Mouse (Mus musculus) hindbrain, embryonic 16.5 days (tissue): ENCODE data around the gene Etv1. TPM values are rescaled to one million over a fixed set of nuclear protein-coding genes. Genes with fewer than 3 reads are reported as not detected.

Source experiments
- ATAC-seq: fragments of 200-750 bp; cut with Nextera tagmentation; 2 replicates; pipeline ENCODE4 v1.8.0; 2017; ENCODE audit warnings: moderate TSS enrichment, moderate library complexity
- H3K27ac ChIP-seq: fragments of 300-500 bp; sonication (generic); 2 replicates; pipeline ENCODE4 v1.5.1; 2014; ENCODE audit warnings: low read depth, mild to moderate bottlenecking, control low read depth, low read length, moderate library complexity
- H3K27me3 ChIP-seq: fragments of 300-500 bp; sonication (generic); replicated peaks from 2 replicates; pipeline ENCODE4 v1.6.1; 2014; ENCODE audit warnings: low read length; ENCODE audit not compliant: control insufficient read depth, insufficient read depth
- H3K36me3 ChIP-seq: fragments of 300-500 bp; sonication (generic); 2 replicates; pipeline ENCODE4 v1.6.1; 2014; ENCODE audit warnings: mild to moderate bottlenecking, low read length, moderate library complexity, mixed read lengths; ENCODE audit not compliant: control insufficient read depth, insufficient read depth
- H3K4me1 ChIP-seq: fragments of 300-500 bp; sonication (generic); 2 replicates; pipeline ENCODE4 v1.6.1; 2014; ENCODE audit warnings: low read depth, low read length; ENCODE audit not compliant: control insufficient read depth, insufficient read depth
- H3K4me2 ChIP-seq: fragments of 300-500 bp; sonication (generic); 2 replicates; pipeline ENCODE4 v1.6.1; 2014; ENCODE audit warnings: mild to moderate bottlenecking, low read length, control low read depth, moderate library complexity
- H3K4me3 ChIP-seq: fragments of 300-500 bp; sonication (generic); 2 replicates; pipeline ENCODE4 v1.5.1; 2014; ENCODE audit warnings: mild to moderate bottlenecking, low read length, control low read depth, moderate library complexity
- H3K9ac ChIP-seq: fragments of 300-500 bp; sonication (generic); 2 replicates; pipeline ENCODE4 v1.6.1; 2014; ENCODE audit warnings: low read depth, mild to moderate bottlenecking, control low read depth, low read length, moderate library complexity
- H3K9me3 ChIP-seq: fragments of 300-500 bp; sonication (generic); 2 replicates; pipeline ENCODE4 v1.6.1; 2014; ENCODE audit warnings: mild to moderate bottlenecking, low read length, moderate library complexity; ENCODE audit not compliant: control insufficient read depth
- WGBS: fragments of 180-500 bp; shearing (Covaris S2); extraction: QIAGEN DNeasy Blood & Tissue Kit; methylation state at CpG from one replicate; pipeline ENCODE4 v1.1.7; 2014; 5-methylcytosine and 5-hydroxymethylcytosine counted together
- polyA plus RNA-seq: library from polyadenylated mRNA; unstranded; fragments of >200 nt; fragmentation: Nextera tagmentation; extraction: Ambion mirVana; gene quantifications from 2 replicates; pipeline ENCODE4 v1.2.1, GENCODE M21; 2015

The Etv1 gene
- 25.8 and 34.7 TPM in 2 replicates for polyA plus RNA-seq

DNA sequence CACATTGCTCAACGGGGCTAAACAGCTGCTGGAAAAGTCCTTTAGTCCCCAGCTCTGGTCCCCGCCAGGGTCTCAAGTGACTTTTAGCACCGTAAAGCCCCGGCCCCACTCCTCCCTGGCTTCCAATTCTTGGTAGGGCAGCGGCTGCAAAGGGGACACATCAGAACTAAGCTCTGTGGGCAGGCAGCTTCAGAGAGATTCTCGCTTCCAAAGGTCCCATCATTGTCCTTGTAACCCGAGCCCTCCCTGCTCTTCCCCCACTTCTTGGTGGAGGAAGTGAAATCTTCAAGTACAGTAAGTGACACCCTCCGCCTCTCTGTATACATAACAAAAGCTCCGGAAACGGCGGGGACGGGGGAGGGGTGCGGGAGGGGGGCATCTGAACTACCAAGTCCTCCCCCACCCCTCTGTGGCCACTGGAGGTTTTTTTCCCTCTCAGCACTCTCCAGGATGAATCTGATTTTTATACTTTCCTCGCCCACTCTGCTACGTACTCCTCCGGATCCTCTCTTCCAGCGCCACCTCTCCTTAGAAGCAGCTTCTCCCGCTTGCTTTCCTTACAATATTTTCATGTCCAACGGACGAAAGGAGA, at the start of gene Etv1:
Gene Etv1, plus strand, starts transcription at position 195 of the 592 bp plus-strand sequence.
- peak within 1 kb of the TSS; percentile 66 for H3K9ac ChIP-seq
- H3K4me2 ChIP-seq, result peak within 1 kb of the TSS; percentile 99
- H3K4me1 ChIP-seq, result peaks cover 6% of the 10 kb centered on the region
- peak within 1 kb of the TSS; percentile 80 for H3K27ac ChIP-seq
- under 1% methylated on average over 20 of the region's 20 CpGs for WGBS
- peak; percentile 34 for ATAC-seq
- no peaks in the 10 kb centered on the region for H3K36me3 ChIP-seq
- H3K27me3 ChIP-seq, result no peaks in the 10 kb centered on the region
- peak within 1 kb of the TSS; percentile 71 for H3K4me3 ChIP-seq
- H3K9me3 ChIP-seq, result no peaks in the 10 kb centered on the region

DNA sequence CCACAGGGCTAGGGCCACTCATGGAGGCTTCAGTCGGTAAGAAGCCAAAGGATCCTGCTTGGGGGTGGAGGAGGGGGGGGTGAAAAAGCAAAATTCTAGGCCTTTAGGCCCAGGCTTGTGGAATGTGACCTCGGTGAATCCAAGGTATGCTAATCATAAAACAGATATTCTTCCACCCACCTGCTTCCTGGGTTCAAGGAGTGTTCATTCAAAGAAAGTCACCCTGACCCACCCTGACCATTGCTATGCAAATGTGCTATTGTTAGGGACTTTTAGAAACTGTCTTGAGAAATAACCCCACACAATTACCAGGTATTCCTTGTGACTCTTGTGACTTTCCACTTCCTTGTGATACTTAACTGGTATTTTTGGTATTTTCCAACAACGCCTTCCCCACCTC, 49.5 kb upstream of the Etv1 start:
- Histone ChIP-seq H3K9me3 (no peaks in the 10 kb centered on the region), H3K9ac (no peak overlapping the region), H3K4me3 (no peak overlapping the region), H3K27me3 (no peaks in the 10 kb centered on the region), H3K36me3 (no peaks in the 10 kb centered on the region), H3K4me1 (no peaks in the 10 kb centered on the region), H3K4me2 (no peak overlapping the region), H3K27ac (no peak overlapping the region)
- ATAC-seq, result no peak
- 89% methylated on average over 3 of the region's 3 CpGs for WGBS

DNA sequence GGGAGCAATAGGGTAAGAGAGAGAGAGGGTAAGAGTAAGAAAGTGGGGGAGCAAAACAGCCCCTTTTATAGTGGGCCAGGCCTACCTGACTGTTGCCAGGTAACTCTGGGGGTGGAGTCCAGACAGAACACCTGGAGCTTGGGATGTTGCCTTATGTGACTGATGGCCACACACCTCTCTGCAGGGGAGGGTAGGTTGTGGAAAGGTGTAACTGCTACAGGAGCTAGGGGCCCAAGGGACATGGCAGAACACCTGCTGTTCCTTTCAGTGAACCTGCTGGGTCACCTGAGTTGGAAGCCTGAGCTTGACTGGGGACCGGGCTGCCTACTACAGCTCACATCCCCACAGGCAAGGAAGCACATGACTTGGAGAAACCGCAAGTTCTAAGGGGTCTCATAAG, 48.4 kb upstream of the Etv1 start:
- Histone ChIP-seq H3K36me3 (no peaks in the 10 kb centered on the region), H3K27me3 (no peaks in the 10 kb centered on the region), H3K4me1 (no peaks in the 10 kb centered on the region), H3K27ac (no peak overlapping the region), H3K9me3 (no peaks in the 10 kb centered on the region), H3K9ac (no peak overlapping the region), H3K4me3 (no peak overlapping the region), H3K4me2 (no peak overlapping the region)
- no peak for ATAC-seq
- 97% methylated on average over 2 of the region's 2 CpGs for WGBS

DNA sequence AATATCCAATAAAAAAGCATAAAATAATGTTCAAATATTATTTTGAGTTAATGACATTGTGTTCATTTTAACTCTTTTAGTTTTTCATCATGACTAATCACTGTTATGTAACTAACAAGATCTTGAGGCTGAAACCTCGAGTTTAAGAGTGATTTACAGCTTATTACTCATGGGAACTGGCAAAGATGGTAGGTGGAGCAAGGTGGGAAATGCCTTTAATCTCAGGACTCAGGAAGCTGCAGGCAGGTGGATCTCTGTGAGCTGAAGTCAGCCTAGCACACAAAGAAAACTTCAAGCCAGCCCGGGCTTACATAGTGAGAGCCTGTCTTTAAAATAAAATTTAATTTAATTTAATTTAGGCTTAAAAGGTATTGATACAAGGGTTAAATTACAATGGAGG, 19.9 kb upstream of the Etv1 start:
- Histone ChIP-seq H3K27me3 (no peaks in the 10 kb centered on the region), H3K4me3 (no peak overlapping the region), H3K9ac (no peak overlapping the region), H3K4me1 (no peaks in the 10 kb centered on the region), H3K27ac (no peak overlapping the region), H3K36me3 (no peaks in the 10 kb centered on the region), H3K9me3 (no peaks in the 10 kb centered on the region), H3K4me2 (no peak overlapping the region)
- ATAC-seq, result no peak
- 60% methylated on average over 2 of the region's 2 CpGs for WGBS

DNA sequence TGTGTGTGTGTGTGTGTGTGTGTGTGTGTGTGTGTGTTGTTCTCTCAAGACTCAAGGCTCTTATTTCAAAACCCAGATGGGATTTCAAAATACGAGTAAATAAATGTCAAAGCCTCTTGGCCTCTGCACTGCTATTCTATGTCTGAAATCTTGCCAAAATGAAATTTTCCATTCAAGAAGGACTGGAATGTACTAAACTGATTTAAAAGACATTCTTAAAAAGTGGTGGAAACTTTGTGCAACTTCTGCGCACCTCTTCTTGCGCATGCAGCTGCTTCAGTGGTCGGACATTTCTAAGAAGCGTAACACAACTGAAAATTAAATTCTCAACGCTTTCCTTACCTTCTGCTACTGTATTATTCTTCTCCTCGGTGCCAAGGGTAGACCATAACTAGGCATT, 1.9 kb upstream of the Etv1 start:
- no peak for ATAC-seq
- no peak overlapping the region for H3K9ac ChIP-seq
- no peaks in the 10 kb centered on the region for H3K27me3 ChIP-seq
- no peaks in the 10 kb centered on the region for H3K9me3 ChIP-seq
- H3K27ac ChIP-seq, result no peak overlapping the region
- 78% methylated on average over 7 of the region's 7 CpGs for WGBS
- no peak overlapping the region for H3K4me2 ChIP-seq
- no peaks in the 10 kb centered on the region for H3K36me3 ChIP-seq
- no peak overlapping the region for H3K4me3 ChIP-seq
- H3K4me1 ChIP-seq, result peaks cover 6% of the 10 kb centered on the region

DNA sequence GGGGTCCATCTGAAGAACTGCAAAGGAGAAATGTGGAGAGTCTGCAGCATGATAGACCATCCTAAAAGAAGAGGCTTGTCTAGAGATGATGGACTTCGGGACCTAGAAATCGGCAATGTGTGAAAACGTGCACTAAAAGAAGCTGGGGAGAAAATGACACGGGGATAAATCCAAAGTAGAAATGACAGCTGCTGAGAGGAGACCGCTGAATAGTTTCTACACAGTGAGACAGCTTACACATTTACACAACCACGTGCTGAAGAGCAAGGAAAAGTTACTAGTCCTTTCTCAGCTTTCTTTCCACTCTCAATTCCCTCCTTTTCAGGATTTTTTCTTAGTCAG, 1.3 kb upstream of the Etv1 start:
- no peak overlapping the region for H3K9ac ChIP-seq
- H3K4me1 ChIP-seq, result peaks cover 6% of the 10 kb centered on the region
- no peaks in the 10 kb centered on the region for H3K36me3 ChIP-seq
- no peak for ATAC-seq
- peak overlapping the region; percentile 99 for H3K4me2 ChIP-seq
- H3K9me3 ChIP-seq, result no peaks in the 10 kb centered on the region
- no peak overlapping the region for H3K27ac ChIP-seq
- WGBS, result 5% methylated on average over 6 of the region's 6 CpGs
- peak overlapping the region; percentile 71 for H3K4me3 ChIP-seq
- H3K27me3 ChIP-seq, result no peaks in the 10 kb centered on the region

DNA sequence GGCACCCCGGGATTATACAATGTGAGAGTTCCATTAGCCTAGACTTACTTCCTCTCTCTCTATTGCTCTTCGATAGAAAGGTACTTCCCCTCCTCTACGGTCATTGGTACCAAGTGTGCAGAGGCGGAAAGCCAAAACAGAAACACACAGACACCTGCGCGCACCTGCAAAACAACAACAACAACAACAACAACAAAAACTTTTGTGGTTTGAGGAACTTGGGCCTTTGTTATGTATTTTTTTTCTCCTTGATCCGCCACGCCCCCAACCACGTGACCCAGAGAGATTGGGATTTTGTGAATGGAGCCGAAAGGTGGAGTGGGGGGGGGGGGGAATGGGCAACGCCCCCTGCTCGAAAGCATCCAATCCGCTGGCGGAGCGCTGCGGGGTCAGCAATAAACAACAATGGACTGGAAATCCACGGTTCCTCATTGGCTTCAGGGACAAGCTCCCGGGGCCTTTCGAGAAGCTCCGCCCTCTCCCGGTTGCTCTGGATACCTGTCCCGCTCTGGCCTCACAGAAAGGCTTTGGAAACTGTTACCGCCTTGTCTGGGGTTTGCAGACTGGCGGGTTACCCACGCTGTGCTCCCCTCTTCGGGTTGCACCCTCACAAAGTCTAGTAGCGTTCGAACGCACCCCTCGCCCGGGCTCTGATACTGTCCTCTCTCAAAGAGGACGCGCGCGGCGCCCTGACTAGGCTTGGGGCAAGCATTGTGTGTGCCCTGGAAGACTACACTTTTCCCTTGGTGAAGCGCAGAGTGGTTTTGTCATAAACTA, 693 bp upstream of the Etv1 start:
- peak overlapping the region; percentile 71 for H3K4me3 ChIP-seq
- WGBS, result under 1% methylated on average over 37 of the region's 37 CpGs
- no peaks in the 10 kb centered on the region for H3K36me3 ChIP-seq
- peaks cover 6% of the 10 kb centered on the region for H3K4me1 ChIP-seq
- H3K27ac ChIP-seq, result peak overlapping the region; percentile 80
- no peaks in the 10 kb centered on the region for H3K9me3 ChIP-seq
- peak overlapping the region; percentile 66 for H3K9ac ChIP-seq
- H3K4me2 ChIP-seq, result peak overlapping the region; percentile 99
- ATAC-seq, result peak; percentile 96
- no peaks in the 10 kb centered on the region for H3K27me3 ChIP-seq

DNA sequence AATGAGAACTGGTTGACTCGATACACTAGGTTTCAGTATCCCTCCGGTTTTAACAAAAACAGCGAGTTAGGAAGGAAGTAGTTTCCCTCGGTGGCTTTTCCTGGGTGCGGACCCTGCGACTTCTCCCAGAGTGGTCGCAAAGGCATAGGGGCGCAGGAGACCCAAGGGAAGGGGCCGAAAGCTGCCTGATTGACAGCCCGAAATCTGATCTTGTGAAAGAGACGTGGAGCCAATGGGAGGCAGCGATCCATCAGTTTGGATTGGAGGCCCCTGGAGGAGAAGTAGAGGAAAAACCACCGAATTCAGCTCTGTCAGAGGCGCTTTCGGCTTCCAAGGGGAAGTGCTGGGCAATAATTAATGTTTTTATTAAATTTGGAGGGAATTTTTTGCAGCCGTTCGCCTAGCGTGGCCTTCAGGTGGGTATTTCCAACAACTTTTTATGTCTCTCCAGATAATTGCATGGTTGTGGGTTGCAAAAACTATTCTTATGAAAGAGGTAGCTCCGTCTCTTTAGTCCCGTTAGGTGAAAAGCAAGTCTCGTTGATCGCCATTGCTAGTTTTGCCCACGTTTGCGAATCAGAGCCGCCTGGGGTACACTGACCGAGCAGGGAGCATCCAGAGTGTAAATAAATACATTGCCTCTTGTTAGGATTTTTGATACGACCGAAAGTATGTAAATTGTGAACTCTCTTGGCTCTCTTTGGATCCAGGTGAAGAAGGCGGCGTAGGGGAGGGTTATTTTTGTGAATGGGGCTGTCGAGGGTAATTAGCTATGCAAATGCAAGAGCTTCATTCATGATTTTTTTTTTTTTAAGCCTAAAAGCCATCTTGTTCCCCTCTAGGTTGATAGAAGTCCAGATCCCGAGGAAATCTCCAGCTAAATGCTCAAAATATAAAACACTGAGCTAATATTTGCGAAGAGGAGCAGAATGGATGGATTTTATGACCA, 1.1 kb downstream of the Etv1 start:
- Histone ChIP-seq H3K36me3 (no peaks in the 10 kb centered on the region), H3K9ac (peak overlapping the region; percentile 66), H3K4me1 (peaks cover 6% of the 10 kb centered on the region), H3K27me3 (no peaks in the 10 kb centered on the region), H3K4me2 (peak overlapping the region; percentile 99), H3K4me3 (peak overlapping the region; percentile 71), H3K27ac (peak overlapping the region; percentile 80), H3K9me3 (no peaks in the 10 kb centered on the region)
- peak; percentile 35; the same call in 1 of the 2 replicates for ATAC-seq
- under 1% methylated on average over 33 of the region's 33 CpGs for WGBS

DNA sequence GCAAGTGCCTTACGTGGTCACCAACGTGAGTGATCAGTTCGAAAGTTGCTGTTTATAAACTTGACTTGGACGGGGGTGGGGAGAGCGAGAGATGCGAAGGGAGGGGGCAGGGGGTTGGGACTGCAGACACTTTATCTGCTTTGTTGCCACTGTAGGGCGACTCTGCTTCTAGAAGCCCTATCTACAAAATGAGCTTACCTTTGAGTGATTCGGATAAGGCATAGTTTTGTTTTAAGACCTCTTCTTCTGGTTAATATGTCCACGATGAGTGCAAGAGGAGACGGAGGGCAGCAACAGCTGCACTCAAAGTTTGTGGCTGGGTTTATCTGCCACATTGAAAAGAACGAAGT, 1.8 kb downstream of the Etv1 start:
- peak overlapping the region; percentile 66 for H3K9ac ChIP-seq
- H3K9me3 ChIP-seq, result no peaks in the 10 kb centered on the region
- peaks cover 6% of the 10 kb centered on the region for H3K4me1 ChIP-seq
- no peaks in the 10 kb centered on the region for H3K36me3 ChIP-seq
- peak overlapping the region; percentile 71 for H3K4me3 ChIP-seq
- H3K27ac ChIP-seq, result no peak overlapping the region; the same call in 1 of the 2 replicates
- H3K27me3 ChIP-seq, result no peaks in the 10 kb centered on the region
- WGBS, result 1% methylated on average over 11 of the region's 11 CpGs
- H3K4me2 ChIP-seq, result peak overlapping the region; percentile 99
- ATAC-seq, result no peak
